Mouse (Mus musculus) urinary bladder, postnatal 25 days (tissue): ENCODE results near the gene Dennd1a.

Source experiments
- DNase-seq: peaks from one replicate; pipeline ENCODE4 v3.0.0; 2022; ENCODE audit warnings: low spot score

Dennd1a gene

DNA sequence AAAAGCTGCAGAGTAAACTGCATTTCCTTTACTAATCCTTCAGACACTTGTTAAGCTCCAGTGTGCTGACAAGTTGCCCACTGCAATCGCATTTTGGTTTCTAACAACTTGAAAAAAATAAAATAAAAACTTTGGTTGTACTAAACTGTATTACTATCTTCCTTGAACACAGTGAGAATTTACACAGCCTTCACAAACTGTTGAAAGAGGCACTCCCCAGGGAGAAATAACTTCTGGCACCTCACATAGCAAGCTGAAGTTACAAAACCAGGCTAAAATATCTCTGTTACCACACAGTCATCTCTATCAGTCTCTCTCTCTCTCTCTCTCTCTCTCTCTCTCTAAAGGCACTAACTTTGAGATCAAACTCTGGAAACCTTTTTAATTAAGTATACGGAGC lies 63.4 kb downstream of the Dennd1a start:
- DNase-seq = no peak

DNA sequence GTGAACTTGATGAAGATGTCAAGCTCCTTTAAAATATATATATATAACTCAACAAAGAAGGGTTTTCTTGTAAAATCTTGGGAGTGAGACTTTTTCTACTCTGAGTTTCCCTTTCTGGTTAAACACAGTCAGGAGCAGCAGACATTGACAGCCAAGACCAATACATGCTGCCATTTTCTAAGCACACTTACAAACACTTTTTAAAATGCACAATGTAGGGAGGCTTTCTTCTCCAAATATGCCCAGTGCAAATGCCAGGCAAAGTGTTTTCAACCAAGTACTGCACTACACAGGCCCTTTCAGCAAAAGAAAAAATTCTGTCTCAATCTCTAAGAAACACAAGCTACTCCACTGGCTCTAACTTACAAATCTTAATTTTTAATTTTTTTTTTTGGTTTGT lies 65.7 kb downstream of the Dennd1a start:
- no peak for DNase-seq

DNA sequence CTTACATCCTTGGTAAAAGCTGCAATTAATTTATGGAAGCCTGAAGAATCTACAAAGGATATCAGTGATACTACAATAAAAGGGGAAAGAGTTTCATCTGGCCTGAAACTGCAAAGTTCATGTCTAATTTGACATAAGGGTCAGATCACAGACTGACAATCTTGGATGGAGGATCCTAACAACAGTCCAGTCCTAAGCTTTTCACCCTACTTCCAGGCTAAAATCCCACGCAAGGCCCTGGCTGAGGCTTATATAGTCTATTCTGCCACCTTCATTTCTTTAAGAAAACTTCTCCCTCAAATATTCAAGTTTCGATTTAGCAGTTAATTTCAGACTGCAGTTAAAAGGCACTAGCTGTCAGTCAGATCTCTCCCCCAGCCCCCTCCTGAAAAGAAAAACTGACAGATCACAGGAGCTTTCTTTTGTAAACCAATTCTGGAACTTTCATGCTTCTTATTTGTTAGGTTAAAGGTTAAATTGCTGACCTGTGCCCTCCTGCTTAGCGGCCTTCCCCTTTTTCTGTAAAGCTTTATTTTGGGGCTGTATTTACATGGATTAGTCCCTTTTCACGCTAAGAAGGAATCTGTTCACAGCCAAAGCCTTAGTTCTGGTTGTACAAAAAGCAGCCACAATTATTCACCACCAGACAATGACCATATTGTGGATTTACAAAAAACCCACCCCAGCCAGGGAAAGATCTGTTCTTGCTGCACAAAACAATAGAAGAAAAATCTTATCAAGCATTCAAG lies 66.3 kb downstream of the Dennd1a start:
- no peak for DNase-seq

DNA sequence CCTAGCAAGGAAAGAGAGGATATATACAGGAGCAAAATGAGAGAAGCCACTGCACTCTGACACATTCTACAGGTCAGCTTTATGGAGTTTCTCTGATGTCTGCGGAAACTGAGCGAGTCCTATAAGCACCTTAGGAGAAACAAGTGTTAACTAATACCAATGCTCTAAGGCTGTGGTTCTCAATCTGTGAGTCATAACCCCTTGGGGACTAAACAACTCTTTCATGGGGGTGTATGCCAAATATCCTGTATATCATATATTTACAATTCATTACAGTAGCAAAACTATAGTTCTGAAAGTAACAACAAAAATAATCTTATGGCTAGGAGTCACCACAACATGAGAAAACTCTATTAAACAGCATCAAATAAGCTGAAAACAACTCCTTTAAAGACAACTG lies 67.5 kb downstream of the Dennd1a start:
- no peak for DNase-seq

DNA sequence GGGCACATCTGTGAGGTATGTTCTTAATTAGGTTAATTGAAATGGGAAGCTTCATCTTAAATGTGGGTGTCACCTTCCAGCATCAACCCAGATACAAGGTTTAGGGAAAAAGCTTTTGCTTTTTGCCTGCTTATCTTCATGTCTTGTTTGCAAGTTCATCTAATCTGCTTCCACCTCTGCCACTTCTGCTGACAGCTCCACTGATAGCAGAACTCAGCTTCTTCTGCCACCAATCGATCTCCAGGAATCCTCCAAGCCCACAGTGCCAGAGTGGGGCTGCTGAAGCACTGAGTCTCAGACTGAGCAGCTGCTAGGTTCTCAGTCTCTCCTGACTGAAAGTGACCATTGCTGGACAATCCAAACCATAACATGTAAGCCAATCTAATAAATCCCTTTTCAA lies 74.1 kb downstream of the Dennd1a start:
- DNase-seq = no peak

DNA sequence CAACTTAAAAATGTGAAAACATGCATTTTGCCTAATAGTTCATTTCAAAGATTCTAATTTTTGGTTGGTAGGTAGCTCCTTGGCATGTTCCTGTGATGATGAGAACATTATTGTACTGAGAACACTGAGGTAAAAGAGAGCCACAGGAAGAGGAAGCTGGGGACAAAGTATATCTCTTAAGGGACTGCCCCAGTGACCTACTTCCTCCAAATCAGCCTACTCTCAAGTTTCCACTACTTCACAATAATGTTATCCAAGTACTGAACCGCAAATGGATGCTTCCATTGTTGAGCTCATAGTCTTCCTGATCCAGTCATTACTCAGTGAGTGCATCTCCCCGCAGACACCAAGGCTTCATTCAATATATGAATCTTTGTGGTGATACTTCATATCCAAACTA lies 75.8 kb downstream of the Dennd1a start:
- no peak for DNase-seq

DNA sequence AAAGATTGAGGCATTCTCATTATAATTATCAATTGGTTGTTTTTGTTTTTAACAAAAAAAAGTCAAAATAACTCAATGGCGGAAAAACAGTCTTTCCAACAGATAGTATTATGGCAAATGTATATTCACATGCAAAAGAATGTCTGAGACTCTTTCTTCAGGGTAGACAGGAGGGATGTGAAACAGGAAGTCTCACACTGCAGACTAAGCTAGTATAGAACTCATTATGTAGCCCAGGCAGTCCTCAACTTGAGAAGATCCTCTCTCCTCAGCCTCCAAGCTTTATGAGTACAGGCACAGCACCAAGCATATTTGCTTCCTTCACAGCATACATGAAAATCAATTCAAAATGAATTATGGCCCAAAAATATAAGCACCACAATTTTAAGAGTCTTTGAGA lies 79.4 kb downstream of the Dennd1a start:
- no peak for DNase-seq

DNA sequence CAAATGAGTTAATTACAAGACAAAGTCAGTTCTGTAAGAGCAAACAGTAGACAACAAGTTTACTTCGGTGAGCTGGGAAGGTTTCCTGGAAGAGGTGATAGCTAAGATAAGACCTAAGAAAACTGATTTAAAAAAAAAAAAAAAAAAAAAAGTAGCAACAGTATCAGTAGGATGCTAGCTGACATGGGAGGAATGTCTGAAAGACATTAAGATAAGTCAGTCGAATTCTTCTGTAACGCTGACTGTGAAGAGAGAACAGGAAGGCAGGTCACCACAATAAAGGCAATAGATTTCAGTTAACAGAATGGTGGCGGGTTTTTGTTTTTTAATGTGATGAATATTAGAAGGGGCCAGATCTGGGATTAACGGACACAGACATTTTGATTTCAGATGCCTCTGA lies 81.9 kb downstream of the Dennd1a start:
- no peak for DNase-seq

DNA sequence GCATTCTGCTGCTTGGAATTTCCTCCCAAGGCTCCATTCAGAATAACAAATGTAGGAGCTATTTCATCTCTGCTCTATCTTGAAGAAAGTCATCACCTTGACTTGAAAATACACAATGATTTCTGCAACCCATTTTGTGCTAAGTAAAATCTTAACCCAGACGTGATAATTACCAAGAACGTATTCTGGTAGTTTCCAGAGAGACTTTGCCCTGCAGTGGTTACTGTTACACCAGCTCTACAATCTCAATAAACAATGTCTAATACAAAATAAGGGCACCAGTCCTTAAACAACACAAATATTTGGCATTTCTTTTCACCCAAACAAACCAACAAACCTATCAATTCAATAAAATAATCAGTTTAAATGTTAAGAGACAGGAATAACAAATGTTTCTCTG lies 82.5 kb downstream of the Dennd1a start:
- DNase-seq = no peak

DNA sequence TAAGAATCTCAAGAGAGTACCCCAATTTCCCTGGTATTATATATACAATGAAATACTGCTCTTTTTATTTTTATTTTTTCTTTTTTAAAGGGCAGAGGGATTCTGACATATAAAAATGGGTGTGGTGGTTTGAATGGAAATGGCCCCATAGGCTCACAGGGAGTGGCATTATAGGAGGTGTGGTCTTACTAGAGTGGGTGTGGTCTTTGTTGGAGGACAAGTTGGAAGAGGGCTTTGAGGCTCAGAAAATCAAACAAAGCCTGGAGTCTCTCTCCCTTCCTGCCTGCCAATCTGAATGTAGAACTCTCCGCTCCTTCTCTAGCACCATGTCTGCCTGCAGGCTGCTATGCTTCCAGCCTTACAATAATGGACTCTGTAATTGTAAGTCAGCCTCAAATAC lies 89.1 kb downstream of the Dennd1a start:
- DNase-seq = no peak

DNA sequence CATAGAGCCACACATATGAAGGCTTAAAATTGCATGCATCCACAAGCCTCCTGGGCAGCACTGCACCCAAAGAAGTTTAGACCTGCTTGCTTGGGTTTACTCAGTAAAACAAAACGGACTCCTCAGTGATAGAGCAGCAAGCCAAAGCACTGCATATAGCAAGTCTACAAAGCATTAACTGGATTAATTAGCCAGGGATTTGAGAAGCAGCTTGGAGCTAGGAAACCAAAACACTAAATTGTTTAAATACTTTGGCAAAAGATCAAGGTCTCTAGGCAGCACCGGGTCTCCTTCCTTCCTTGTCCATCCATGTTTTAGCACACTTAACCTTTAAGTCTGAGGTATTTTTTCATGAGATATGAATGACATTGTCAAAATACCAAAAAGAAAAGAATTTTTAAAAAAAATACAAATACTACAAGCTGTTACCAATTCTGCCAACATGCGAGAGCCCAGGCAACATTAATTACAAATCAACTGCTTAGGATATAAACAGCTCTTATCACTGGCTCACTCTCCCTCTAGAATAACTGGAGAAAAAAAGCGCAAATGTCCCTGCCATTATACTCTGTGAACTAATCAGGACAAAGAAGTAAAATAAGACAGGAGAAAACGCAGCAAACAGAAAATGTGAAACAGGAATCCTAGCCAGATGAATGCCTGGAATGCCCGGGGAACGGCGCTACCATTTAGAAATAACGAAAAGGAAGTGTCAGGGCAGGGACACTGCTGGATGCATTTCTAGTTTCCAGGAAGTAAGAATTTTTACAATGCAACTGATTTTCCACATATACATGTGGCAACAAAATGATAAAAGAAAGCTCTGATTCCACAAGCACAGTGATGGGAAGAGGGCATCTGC lies 90.8 kb downstream of the Dennd1a start:
- DNase-seq = no peak

DNA sequence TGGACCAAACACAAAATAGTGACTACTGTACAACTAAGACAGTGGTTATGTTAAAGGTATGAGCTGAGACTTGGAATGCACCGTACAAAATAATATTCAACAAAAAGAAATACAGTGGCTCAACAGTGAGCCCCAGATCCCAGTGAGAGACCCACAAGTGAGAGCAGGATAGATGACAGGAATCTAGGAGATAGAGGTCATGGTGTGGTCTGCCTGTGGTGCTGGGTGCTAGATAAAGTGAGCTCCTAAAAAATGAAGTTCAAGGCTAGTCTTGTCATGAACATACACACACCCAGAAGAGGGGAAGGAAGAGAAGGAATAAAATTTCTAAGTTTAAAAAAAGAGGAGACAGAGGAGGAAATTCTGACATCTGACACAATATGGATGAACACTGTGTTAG lies 95.2 kb downstream of the Dennd1a start:
- DNase-seq = no peak

DNA sequence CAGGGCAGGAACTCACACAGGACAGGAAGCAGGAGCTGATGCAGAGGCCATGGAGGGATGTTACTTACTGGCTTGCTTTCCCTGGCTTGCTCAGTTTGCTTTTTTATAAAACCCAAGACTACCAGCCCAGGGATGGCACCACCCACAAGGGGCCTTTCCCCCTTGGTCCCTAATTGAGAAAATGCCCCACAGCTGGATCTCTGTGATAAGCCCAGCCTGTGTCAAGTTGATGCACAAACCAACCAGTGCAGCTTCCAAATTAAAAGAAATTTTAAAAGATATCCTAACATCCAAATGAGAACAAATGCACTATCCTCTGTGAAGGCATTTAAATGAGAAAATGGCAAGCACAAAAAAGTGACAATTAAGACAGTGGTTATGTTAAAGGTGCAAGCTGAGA lies 95.6 kb downstream of the Dennd1a start:
- no peak for DNase-seq

DNA sequence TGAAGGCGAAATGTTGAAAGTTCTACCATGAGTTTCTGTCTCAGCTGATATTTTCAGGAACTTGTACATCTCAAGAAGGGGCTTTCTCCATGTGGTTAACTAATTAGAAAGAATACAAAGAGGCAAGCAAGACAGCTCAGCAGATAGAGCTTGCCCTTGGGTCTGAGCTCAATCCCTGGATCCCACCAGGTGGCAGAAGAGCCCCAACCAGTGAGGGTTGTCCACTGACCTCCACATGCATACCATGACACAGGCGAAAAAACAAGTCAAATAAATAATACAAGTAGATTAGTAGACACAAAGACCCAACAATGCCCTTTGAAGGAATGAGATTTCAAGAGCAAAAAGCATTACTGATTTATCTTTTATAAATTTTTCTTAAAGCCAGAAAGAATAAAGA lies 100.8 kb downstream of the Dennd1a start:
- DNase-seq = no peak

DNA sequence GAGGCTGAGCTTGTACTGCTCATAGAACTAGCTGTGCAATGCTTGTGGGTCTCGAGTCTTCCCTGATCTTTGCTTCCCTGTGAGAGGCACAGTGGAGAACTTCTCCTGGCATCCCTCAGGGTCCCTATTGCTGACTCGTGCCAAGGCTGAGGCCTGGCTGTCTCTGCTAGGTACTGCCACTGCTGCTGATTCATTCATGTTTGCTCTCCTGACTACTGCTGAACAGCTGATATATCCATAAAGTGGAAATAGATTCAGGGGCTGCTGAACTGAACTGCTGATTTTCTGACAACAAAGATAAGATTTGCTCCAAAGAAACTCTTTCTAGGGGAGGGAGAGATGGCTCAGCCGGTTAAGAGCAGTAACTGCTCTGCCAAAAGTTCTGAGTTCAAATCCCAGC lies 102.2 kb downstream of the Dennd1a start:
- DNase-seq = no peak

DNA sequence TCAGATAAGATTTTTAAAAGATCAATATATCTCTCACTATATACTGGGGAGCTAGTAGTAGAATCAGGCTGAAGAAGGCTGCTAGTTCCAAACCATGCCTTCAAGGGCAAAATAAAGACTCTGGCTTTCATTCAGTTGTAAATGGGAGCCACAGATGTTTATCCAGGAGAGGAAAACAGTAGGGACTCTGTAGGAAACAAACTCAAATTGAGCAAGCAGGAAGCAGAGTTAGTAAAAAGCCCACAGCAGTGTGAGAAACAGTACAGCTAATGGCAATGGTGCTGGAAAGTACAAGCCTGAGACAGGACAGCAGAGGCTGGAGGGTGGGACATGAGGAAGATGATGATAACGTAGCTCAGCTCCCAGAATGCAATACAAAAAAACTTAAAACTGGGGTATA lies 103.3 kb downstream of the Dennd1a start:
- no peak for DNase-seq

DNA sequence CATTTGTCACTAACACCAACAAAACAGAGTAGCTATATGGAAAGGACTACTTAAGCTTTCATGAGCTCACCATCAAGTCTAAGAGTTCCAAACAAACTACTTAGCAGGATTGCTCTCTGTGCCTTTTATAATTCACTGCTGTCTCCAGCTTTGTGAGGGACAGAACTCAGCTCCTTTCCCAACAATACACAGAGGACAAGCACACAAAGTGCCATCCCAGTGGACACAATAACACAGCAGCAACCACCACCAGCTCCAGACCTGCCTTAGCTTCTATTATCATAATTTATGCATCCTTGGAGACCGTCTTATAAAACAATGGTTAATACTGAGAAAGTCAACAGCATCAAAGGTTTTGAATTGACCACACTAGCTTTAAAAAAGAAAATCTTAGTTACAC lies 104.9 kb downstream of the Dennd1a start:
- no peak for DNase-seq

DNA sequence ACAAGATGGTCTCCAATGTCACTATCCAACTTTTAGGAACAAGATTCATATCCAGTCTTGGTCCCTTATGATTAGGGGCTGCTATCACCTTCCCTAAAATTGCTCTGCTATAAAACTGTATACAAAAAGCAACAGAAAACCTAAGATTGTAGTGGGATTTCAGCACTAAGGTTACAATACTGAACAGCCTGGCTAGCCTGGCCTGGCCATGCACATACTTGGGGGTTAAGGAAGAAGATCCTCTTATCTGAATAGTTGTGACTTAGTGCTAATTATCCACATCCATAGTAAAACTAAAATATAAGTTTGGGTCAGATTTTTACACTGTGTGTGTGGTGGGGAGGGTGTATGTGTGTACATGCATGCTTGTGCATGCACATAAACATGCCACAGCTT lies 109.6 kb downstream of the Dennd1a start:
- DNase-seq = no peak

DNA sequence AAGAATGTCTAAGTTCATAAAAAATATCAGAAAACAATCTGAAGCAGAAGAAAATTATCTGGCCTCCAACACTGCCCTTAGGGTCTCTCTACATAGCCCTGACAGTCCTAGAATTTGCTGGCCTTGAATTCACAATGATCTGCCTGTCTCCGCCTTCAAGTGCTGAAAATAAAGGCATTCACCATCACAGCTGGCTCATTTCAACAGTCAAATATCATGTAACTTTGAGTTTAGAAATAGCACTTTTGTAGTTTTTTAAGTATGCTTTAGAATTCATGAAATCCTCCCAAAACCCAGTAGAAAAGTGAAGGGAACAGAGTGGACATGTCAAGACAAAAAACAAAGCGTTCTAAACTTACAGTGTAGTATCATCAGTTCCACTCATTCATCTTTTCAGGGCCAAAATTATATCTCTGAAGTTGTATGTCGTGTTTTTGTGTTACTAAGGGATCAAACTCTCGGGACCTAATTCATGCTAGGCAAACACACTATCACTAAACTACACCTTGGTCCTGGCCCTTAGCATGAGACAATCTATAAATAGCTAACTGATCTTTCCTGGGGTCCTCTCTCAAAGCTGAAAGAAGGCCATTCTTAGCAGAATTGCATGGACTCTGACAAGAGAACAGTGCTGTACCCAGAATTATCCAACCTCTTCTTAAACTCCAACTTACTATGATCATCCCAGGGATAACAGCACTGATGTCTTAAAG lies 110.2 kb downstream of the Dennd1a start:
- DNase-seq = no peak

DNA sequence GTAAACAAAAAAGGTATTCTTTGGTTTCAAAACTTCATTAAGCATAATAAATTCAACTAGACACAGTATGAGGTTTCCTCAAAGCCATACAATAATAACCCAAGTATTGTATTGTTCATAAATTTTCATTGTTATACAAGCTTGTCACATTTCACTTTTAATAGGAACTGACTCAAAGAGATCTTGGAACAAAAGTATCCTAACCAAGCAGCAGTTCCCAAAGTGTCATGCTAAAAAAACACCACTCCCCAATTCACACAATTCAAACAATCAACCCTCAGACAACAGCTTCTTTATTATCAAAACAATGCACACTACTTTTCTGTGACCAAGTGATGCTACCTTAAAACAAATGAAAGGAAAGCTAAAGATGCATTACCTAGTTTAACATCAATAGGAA lies 111.9 kb downstream of the Dennd1a start:
- DNase-seq = no peak

DNA sequence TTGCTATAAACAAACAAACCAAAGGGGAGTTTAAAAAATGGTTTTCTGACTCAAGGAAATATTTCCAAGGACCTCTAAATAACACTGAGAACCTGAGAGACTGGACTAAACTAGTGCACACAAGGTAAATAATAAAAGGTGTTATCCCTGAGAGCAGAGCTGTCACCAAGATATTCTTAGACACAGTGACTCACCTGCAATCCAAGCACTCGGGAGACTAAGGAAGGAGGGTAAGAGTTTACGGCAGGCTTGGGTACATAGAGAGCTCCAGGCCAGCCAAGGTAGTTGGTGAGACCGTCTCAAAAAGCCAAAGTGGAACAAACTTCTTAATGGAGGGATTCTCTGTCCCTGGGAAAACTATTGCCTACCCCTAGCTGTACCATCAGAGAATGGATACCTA lies 118.6 kb downstream of the Dennd1a start:
- no peak for DNase-seq

DNA sequence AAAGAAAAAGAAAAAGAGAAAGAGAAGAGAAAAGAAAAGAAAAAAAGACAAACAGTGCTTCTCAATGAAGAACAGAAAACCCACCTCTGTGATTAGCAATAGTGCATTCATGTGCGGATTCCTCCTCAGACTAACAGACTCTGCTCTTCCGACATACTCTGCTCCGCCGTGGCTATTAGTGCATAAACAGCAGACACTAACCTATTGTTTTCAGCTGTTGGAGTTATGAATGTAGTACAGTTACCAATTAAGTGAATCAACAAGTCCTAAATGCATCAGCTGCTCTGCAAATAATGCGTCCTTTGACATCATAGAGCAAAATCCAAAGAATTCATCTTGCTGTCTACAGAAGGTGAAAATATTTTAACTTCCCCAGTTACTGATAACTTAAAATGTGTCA lies 121.2 kb downstream of the Dennd1a start:
- DNase-seq = no peak
